Mouse (Mus musculus) liver, embryonic 14.5 days (tissue): ENCODE data around the gene Grik1.

Experiments
- CTCF ChIP-seq: IDR thresholded peaks from 2 replicates; pipeline ENCODE4 v1.5.1; 2016; ENCODE audit warnings: antibody characterized with exemption, low read depth, control low read depth
- EP300 ChIP-seq: IDR thresholded peaks from 2 replicates; pipeline ENCODE4 v1.6.1; 2016; ENCODE audit warnings: antibody characterized with exemption, low read depth

DNA sequence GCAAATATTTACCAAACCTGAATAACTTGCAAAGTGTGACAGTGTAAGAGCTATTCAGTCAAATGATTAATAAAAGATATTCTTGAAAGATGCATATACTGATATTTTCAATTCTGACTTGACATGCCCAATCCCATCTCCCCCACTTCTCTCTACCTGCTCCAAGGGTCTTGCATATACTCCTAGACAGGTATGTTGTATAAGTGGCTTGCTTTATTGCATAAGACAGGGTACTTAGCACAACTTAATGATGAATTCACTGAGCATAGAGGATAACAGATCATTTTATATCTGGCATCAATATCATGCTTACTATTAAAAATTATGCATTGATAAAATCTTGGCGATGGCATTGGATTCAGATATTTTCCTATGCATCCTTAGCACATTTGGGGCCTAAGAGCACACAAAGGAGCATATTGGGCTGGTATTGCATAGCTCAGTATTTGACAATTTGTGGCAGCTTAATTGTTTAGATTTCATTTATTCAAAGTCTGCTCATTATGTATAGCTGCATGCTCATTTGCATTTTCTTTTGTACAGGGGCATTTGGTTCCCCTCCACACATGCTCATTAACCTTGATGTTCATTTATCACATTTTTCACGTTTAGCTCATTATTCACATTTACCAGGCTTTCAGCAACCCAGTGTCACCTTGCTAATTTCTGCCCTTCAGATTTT, 316.5 kb downstream of the Grik1 start:
- no peak for TF ChIP-seq CTCF
- no peak for TF ChIP-seq EP300
